Mouse (Mus musculus) erythroblast, embryonic 14.5 days (primary cell): ENCODE measurements around the gene Sap30l. TPM values are rescaled to one million over a fixed set of nuclear protein-coding genes. Genes with fewer than 3 reads are reported as not detected.
"Not testable (repeated sequence)": the region's sequence is repeated elsewhere in the genome, so short reads cannot be mapped to it uniquely, and the experiment has no call there.

Source experiments
- H3K27me3 ChIP-seq: 2 replicates; pipeline ENCODE4 v1.6.1; 2012; ENCODE audit warnings: inconsistent platforms; ENCODE audit not compliant: control insufficient read depth
- H3K36me3 ChIP-seq: 2 replicates; pipeline ENCODE4 v1.6.1; 2012; ENCODE audit warnings: mild to moderate bottlenecking, inconsistent platforms; ENCODE audit not compliant: control insufficient read depth
- H3K4me1 ChIP-seq: 2 replicates; pipeline ENCODE4 v1.6.1; 2012; ENCODE audit warnings: inconsistent platforms; ENCODE audit not compliant: control insufficient read depth
- H3K4me3 ChIP-seq: replicated peaks from 2 replicates; pipeline ENCODE3; 2012; ENCODE audit warnings: moderate library complexity, mild to moderate bottlenecking, inconsistent platforms
- H3K9me3 ChIP-seq: 2 replicates; pipeline ENCODE4 v1.6.1; 2012; ENCODE audit warnings: low read length, inconsistent platforms, mixed read lengths; ENCODE audit not compliant: control insufficient read depth
- GATA1 ChIP-seq: IDR thresholded peaks from 2 replicates; pipeline ENCODE4 v1.6.1; 2012; ENCODE audit warnings: low read length, inconsistent platforms, mixed read lengths
- TAL1 ChIP-seq: IDR thresholded peaks from 3 replicates; pipeline ENCODE4 v1.6.1; 2012; ENCODE audit warnings: low read length, inconsistent platforms, mixed read lengths
- polyA plus RNA-seq: library from polyadenylated mRNA; stranded (reverse); fragments of >175 nt; gene quantifications from 2 replicates; pipeline ENCODE4 v1.2.3, GENCODE M21; 2012

Sap30l gene
- polyA plus RNA-seq, 1 experiment = 2.8 TPM

GRCm38 (mm10) chr11:57809732-57810098 is 8.3 kb downstream of the Sap30l start:
- peaks cover 53% of the 10 kb centered on the region for H3K4me1 ChIP-seq
- no peaks in the 10 kb centered on the region for H3K27me3 ChIP-seq
- H3K9me3 ChIP-seq = no peaks in the 10 kb centered on the region
- TF ChIP-seq TAL1 = no peak
- TF ChIP-seq GATA1 = no peak
- no peak overlapping the region for H3K4me3 ChIP-seq
- H3K36me3 ChIP-seq = peaks cover 45% of the 10 kb centered on the region

DNA sequence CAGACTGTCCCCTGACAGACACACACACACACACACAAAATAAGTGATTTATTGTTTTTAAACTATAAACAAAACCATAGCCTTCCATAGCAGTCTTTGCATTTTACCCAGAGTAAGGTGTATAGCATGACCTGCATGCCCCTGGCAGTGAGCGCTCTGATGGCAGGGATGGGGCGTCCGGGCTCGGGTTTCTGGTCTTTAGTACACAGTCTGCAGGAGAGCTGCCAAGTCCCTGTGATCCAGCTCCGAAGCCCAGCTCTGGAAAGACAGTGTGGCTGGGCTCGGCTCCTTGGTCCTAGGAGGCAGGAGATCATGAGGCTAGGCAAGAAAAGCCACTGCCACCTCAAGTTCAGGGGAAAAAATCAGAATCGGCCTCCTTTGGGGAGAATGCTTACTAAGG is 9.6 kb downstream of the Sap30l start:
- TF ChIP-seq TAL1 (no peak), GATA1 (no peak)
- peaks cover 53% of the 10 kb centered on the region for H3K4me1 ChIP-seq
- no peaks in the 10 kb centered on the region for H3K9me3 ChIP-seq
- peaks cover 45% of the 10 kb centered on the region for H3K36me3 ChIP-seq
- H3K27me3 ChIP-seq = no peaks in the 10 kb centered on the region
- no peak overlapping the region for H3K4me3 ChIP-seq

DNA sequence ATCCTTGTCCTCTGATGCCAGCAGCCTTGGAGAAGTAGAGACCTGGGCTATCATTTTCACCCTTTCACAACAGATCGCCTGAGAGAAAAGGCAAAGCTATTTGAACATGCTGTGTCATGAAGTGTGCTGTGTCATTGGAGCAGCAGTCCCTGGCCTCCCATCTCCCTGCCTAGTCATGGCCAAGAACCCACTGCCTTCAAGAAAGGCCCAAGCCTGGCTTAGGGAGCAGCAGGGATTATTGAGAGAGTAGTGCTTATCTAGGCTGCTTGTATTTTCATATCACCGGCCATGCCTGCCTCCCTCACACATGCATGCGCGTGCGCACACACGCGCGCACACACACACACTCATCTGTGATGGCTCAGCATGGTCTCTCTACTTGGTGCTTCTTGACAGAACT is 10.8 kb downstream of the Sap30l start:
- H3K27me3 ChIP-seq = no peaks in the 10 kb centered on the region
- H3K4me1 ChIP-seq = peaks cover 46% of the 10 kb centered on the region
- peaks cover 37% of the 10 kb centered on the region for H3K36me3 ChIP-seq
- no peaks in the 10 kb centered on the region for H3K9me3 ChIP-seq
- TF ChIP-seq GATA1 (peak; percentile 82), TAL1 (peak; percentile 25; the same call in 1 of the 3 replicates)
- no peak overlapping the region for H3K4me3 ChIP-seq

GRCm38 (mm10) chr11:57813641-57814040 is 12.2 kb downstream of the Sap30l start:
- Histone ChIP-seq H3K27me3 (peaks cover under 1% of the 10 kb centered on the region; the same call in 1 of the 2 replicates), H3K36me3 (peaks cover 27% of the 10 kb centered on the region), H3K9me3 (no peaks in the 10 kb centered on the region), H3K4me3 (no peak overlapping the region), H3K4me1 (peaks cover 39% of the 10 kb centered on the region)
- TF ChIP-seq GATA1 (no peak), TAL1 (no peak)

DNA sequence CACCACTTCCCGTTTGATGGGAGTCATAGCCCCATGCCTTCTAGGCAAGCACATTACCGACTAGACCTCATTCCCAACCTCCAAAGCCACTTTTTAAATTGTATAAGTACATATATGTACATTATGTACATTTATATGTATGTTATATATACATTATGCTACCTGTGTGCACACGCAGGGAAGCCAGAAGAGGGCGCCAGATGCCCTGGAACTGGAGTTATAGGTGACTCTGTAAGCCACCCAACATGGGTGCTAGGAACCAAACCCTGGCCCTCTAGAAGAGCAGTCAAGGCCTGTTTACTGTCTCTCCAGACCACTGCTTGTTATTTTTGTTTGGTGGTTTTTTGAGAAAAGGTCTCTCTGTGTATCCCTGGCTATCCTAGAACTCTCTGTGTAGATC is 16.8 kb downstream of the Sap30l start:
- peaks cover 2% of the 10 kb centered on the region; the same call in 1 of the 2 replicates for H3K27me3 ChIP-seq
- H3K4me3 ChIP-seq = no peak overlapping the region
- H3K36me3 ChIP-seq = peaks cover under 1% of the 10 kb centered on the region; the same call in 1 of the 2 replicates
- TF ChIP-seq TAL1 (no peak), GATA1 (no peak)
- H3K9me3 ChIP-seq = no peaks in the 10 kb centered on the region
- peaks cover 7% of the 10 kb centered on the region for H3K4me1 ChIP-seq

GRCm38 (mm10) chr11:57819999-57820581 is 18.7 kb downstream of the Sap30l start:
- no peaks in the 10 kb centered on the region for H3K36me3 ChIP-seq
- no peak overlapping the region for H3K4me3 ChIP-seq
- peaks cover 7% of the 10 kb centered on the region for H3K27me3 ChIP-seq
- H3K9me3 ChIP-seq = no peaks in the 10 kb centered on the region
- H3K4me1 ChIP-seq = no peaks in the 10 kb centered on the region; the same call in 1 of the 2 replicates
- no peak for TF ChIP-seq GATA1
- TF ChIP-seq TAL1 = no peak

DNA sequence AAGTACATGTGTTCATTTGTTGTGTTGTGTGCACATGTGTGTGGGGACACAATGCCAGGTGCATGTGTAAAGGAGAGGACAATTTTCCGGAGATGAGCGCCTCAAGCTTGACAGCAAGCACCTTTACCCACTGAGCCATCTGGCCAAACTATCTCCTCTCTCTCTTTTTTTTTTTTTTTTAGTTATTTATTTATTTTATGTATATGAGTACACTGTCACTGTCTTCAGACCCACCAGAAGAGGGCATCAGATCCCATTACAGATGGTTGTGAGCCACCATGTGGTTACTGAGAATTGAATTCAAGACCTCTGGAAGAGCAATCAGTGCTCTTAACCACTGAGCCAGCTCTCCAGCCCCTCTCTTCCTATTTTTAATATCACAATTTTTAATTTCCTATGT is 21.7 kb downstream of the Sap30l start:
- peaks cover 37% of the 10 kb centered on the region for H3K27me3 ChIP-seq
- not testable (repeated sequence) for H3K9me3 ChIP-seq, H3K4me3 ChIP-seq

DNA sequence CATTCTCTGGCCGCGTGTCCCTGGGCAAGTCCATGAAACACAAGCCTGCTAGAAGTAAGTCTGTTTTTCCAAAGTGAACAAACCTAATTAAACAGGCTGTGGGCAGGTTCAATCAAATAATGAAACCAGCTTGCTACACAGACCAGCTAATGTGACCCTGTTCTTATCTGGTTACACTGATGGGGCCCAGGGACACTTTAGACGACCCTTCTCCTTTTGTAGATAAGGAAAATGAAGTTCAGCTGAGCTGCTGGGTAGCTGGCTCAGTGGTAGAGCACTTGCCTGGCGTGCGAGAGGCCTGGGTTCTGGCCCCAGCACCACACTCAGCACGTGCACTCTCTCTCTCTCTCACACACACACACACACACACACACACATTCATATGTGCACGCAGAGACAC is 22.3 kb downstream of the Sap30l start:
- no peaks in the 10 kb centered on the region for H3K36me3 ChIP-seq
- no peak overlapping the region for H3K4me3 ChIP-seq
- H3K27me3 ChIP-seq = peaks cover 42% of the 10 kb centered on the region
- peaks cover 5% of the 10 kb centered on the region; the same call in 1 of the 2 replicates for H3K9me3 ChIP-seq
- no peak for TF ChIP-seq TAL1
- no peak for TF ChIP-seq GATA1
- peaks cover 1% of the 10 kb centered on the region; the same call in 1 of the 2 replicates for H3K4me1 ChIP-seq

More for the DNA sequence above, 21.7 kb downstream of the Sap30l start:
- H3K4me1 ChIP-seq, H3K36me3 ChIP-seq: not testable (repeated sequence)

DNA sequence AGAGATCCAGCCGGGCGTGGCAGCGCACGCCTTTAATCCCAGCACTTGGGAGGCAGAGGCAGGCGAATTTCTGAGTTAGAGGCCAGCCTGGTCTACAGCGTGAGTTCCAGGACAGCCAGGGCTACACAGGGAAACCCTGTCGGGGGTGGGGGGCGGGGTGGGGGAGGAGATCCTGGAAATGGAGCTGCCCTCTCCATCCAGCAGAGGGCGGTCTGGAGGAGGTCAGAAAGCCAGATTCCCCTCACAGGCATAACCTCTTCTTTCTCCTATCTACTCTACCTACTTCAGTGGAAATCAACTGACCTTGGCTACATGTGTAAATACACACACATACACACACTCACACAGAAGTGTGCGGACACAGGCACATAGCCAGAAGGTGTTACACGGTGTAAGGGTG is 23.8 kb downstream of the Sap30l start:
- H3K27me3 ChIP-seq = peaks cover 56% of the 10 kb centered on the region
- not testable (repeated sequence) for H3K36me3 ChIP-seq, H3K4me1 ChIP-seq

More for the DNA sequence above, 23.8 kb downstream of the Sap30l start:
- not testable (repeated sequence) for H3K4me3 ChIP-seq, H3K9me3 ChIP-seq
